Mouse (Mus musculus): ENCODE results near the gene Pip4k2a. TPM values are rescaled to one million over a fixed set of nuclear protein-coding genes. Genes with fewer than 3 reads are reported as not detected.
A peak's percentile ranks its signal among the peaks of the same experiment; 100 is the strongest.

Gene Pip4k2a
- total and polyA plus RNA-seq, 3 experiments = 6.6 to 52.9 (median 20.8) TPM

GRCm38 (mm10) chr2:19037907-19038570 is 40.1 kb upstream of the Pip4k2a start:
- no peak overlapping the region for H3K27ac ChIP-seq (ENCODE audit: insufficient read depth, low read depth)
- no peak overlapping the region for H3K4me3 ChIP-seq (replicated peaks in 1 of 3; ENCODE audit: low read depth in 2 of 3, low read length in 2 of 3, poor library complexity in 1 of 3)
- H3K27me3 ChIP-seq (replicated peaks) = no peaks in the 10 kb centered on the region
- H3K4me2 ChIP-seq (ENCODE audit: insufficient read depth, low read depth, poor library complexity, severe bottlenecking) = peak overlapping the region; percentile 67; the same call in 1 of the 2 replicates
- H3K4me1 ChIP-seq (ENCODE audit: control insufficient read depth in 1 of 2, insufficient read depth in 2 of 2) = peaks cover 4 to 15% of the 10 kb centered on the region in 2 experiments; a peak in 2 of 4 replicates
- in situ Hi-C loops (cut with MboI; ENCODE audit: low pct_ligation_motif_present, low pct_unique_long_range_greater_than_20kb, low sequenced_read_pairs) (no loop called here), dilution Hi-C loops (cut with MboI; ENCODE audit: extremely low pct_ligation_motif_present, extremely low pct_unique_long_range_greater_than_20kb, low sequenced_read_pairs) (no loop called here)
- H3K36me3 ChIP-seq (replicated peaks in 1 of 2; ENCODE audit: control insufficient read depth in 1 of 2, insufficient read depth in 1 of 2, low read length in 1 of 2) = no peaks in the 10 kb centered on the region
- no peaks in the 10 kb centered on the region for H3K79me2 ChIP-seq (replicated peaks; ENCODE audit: control insufficient read depth, extremely low read depth, insufficient read depth, poor library complexity, severe bottlenecking)
- no peak for DNase-seq (ENCODE audit: extremely low read depth)
- TF ChIP-seq SIN3A (IDR thresholded peaks at IDR 0.05; ENCODE audit: low read length) (no peak), SMC3 (IDR thresholded peaks at IDR 0.05; ENCODE audit: low read depth, low read length) (no peak), ZMIZ1 (IDR thresholded peaks at IDR 0.05; ENCODE audit: low read depth, low read length) (no peak), RCOR1 (conservative IDR thresholded peaks at IDR 0.05; ENCODE audit: low read depth, low read length) (no peak), TBP (conservative IDR thresholded peaks at IDR 0.05; ENCODE audit: low read depth, low read length) (no peak), JUND (conservative IDR thresholded peaks at IDR 0.05; ENCODE audit: low read depth, low read length) (no peak), ZKSCAN1 (IDR thresholded peaks at IDR 0.05; ENCODE audit: borderline replicate concordance, low read depth, low read length) (no peak), NELFE (IDR thresholded peaks at IDR 0.05; ENCODE audit: low read depth, low read length) (no peak), IRF4 (IDR thresholded peaks at IDR 0.05; ENCODE audit: low read depth, low read length) (no peak), GABPA (IDR thresholded peaks at IDR 0.05; ENCODE audit: insufficient replicate concordance, low read depth, low read length) (no peak)
- H3K9me3 ChIP-seq (replicated peaks; ENCODE audit: low read length) = no peaks in the 10 kb centered on the region
- no peak overlapping the region for H3K9ac ChIP-seq (ENCODE audit: insufficient read depth, low read depth)

GRCm38 (mm10) chr2:19037430-19037829 is 39.5 kb upstream of the Pip4k2a start:
- TF ChIP-seq MAZ (IDR thresholded peaks at IDR 0.05; ENCODE audit: low read depth, low read length) (no peak), NELFE (IDR thresholded peaks at IDR 0.05; ENCODE audit: low read depth, low read length) (no peak), JUND (conservative IDR thresholded peaks at IDR 0.05; ENCODE audit: low read depth, low read length) (no peak), ZMIZ1 (IDR thresholded peaks at IDR 0.05; ENCODE audit: low read depth, low read length) (no peak), TBP (conservative IDR thresholded peaks at IDR 0.05; ENCODE audit: low read depth, low read length) (no peak), BHLHE40 (IDR thresholded peaks at IDR 0.05; ENCODE audit: low read depth, low read length) (no peak), MEF2A (IDR thresholded peaks at IDR 0.05; ENCODE audit: borderline replicate concordance, low read depth, low read length) (no peak), SMC3 (IDR thresholded peaks at IDR 0.05; ENCODE audit: low read depth, low read length) (no peak), ETS1 (conservative IDR thresholded peaks at IDR 0.05; ENCODE audit: low read depth, low read length) (no peak), IRF4 (IDR thresholded peaks at IDR 0.05; ENCODE audit: low read depth, low read length) (no peak), TCF12 (IDR thresholded peaks at IDR 0.05; ENCODE audit: low read depth, low read length) (no peak), PAX5 (IDR thresholded peaks at IDR 0.05; ENCODE audit: low read length) (no peak), JUN (IDR thresholded peaks at IDR 0.05; ENCODE audit: insufficient read depth, low read depth, low read length) (no peak), HCFC1 (IDR thresholded peaks at IDR 0.05; ENCODE audit: low read depth, low read length) (no peak), CHD1 (IDR thresholded peaks at IDR 0.05; ENCODE audit: low read depth, low read length) (no peak), KAT2A (IDR thresholded peaks at IDR 0.05; ENCODE audit: insufficient replicate concordance, low read length) (no peak), MAFK (IDR thresholded peaks at IDR 0.05; ENCODE audit: insufficient replicate concordance, low read length) (no peak), UBTF (IDR thresholded peaks at IDR 0.05; ENCODE audit: low read depth, low read length) (no peak)
- no peaks in the 10 kb centered on the region for H3K36me3 ChIP-seq (replicated peaks in 1 of 2; ENCODE audit: control insufficient read depth in 1 of 2, insufficient read depth in 1 of 2, low read length in 1 of 2)
- no peak overlapping the region for H3K4me3 ChIP-seq (replicated peaks in 1 of 3; ENCODE audit: low read depth in 2 of 3, low read length in 2 of 3, poor library complexity in 1 of 3)
- dilution Hi-C loops (cut with MboI; ENCODE audit: extremely low pct_ligation_motif_present, extremely low pct_unique_long_range_greater_than_20kb, low sequenced_read_pairs) = no loop called here
- H3K27ac ChIP-seq (ENCODE audit: insufficient read depth, low read depth) = no peak overlapping the region
- in situ Hi-C loops (cut with MboI; ENCODE audit: low pct_ligation_motif_present, low pct_unique_long_range_greater_than_20kb, low sequenced_read_pairs) = no loop called here
- H3K9ac ChIP-seq (ENCODE audit: insufficient read depth, low read depth) = no peak overlapping the region
- no peak for DNase-seq (ENCODE audit: extremely low read depth)
- H3K4me2 ChIP-seq (ENCODE audit: insufficient read depth, low read depth, poor library complexity, severe bottlenecking) = no peak overlapping the region
- no peaks in the 10 kb centered on the region for H3K79me2 ChIP-seq (replicated peaks; ENCODE audit: control insufficient read depth, extremely low read depth, insufficient read depth, poor library complexity, severe bottlenecking)
- H3K4me1 ChIP-seq (ENCODE audit: control insufficient read depth in 1 of 2, insufficient read depth in 2 of 2) = peaks cover 4 to 15% of the 10 kb centered on the region in 2 experiments; a peak in 2 of 4 replicates
- no peaks in the 10 kb centered on the region for H3K27me3 ChIP-seq (replicated peaks)
- no peaks in the 10 kb centered on the region for H3K9me3 ChIP-seq (replicated peaks; ENCODE audit: low read length)

Data from CH12.LX (cell line).